8 mouse cellular contexts compared by ENCODE assay signal in genomic region chr17:47925340-47925926, GRCm38 (mm10). TPM values are rescaled to one million over a fixed set of nuclear protein-coding genes. Genes with fewer than 3 reads are reported as not detected.
DNase-seq lines count a peak whose midpoint lies in the region; ATAC-seq lines count a peak whose summit lies in the region.

No protein-coding gene starts in this region.

- H3K4me1 ChIP-seq in forebrain, embryonic 15.5 days, result peaks cover 43% of the 10 kb centered on the region
- H3K4me1 ChIP-seq in liver, embryonic 15.5 days (replicated peaks), result peaks cover 40% of the 10 kb centered on the region

- H3K4me2 ChIP-seq in forebrain, embryonic 15.5 days (replicated peaks), result peak overlapping the region; percentile 79
- H3K4me2 ChIP-seq in liver, embryonic 15.5 days, result peak overlapping the region; percentile 90

- no peaks in the 10 kb centered on the region for H3K9me3 ChIP-seq in forebrain, embryonic 15.5 days
- H3K9me3 ChIP-seq in liver, embryonic 15.5 days (replicated peaks), result no peaks in the 10 kb centered on the region

- peak overlapping the region; percentile 93 for H3K27ac ChIP-seq in forebrain, embryonic 15.5 days (replicated peaks)
- H3K27ac ChIP-seq in liver, embryonic 15.5 days (replicated peaks), result peak overlapping the region; percentile 66

- H3K36me3 ChIP-seq in forebrain, embryonic 15.5 days, result no peaks in the 10 kb centered on the region
- H3K36me3 ChIP-seq in liver, embryonic 15.5 days (replicated peaks), result no peaks in the 10 kb centered on the region

- H3K27me3 ChIP-seq in forebrain, embryonic 15.5 days, result peaks cover 5% of the 10 kb centered on the region; the same call in 1 of the 2 replicates
- H3K27me3 ChIP-seq in liver, embryonic 15.5 days, result peaks cover 47% of the 10 kb centered on the region

- 2% methylated on average over 13 of the region's 13 CpGs for WGBS in forebrain, embryonic 15.5 days
- WGBS in liver, embryonic 15.5 days (ENCODE audit: insufficient replicate concordance), result 4% methylated on average over 13 of the region's 13 CpGs

- H3K4me3 ChIP-seq in forebrain, embryonic 15.5 days, result peak overlapping the region; percentile 76
- H3K4me3 ChIP-seq in liver, embryonic 15.5 days (replicated peaks), result peak overlapping the region; percentile 74

- peak overlapping the region; percentile 69 for H3K9ac ChIP-seq in forebrain, embryonic 15.5 days (replicated peaks)
- peak overlapping the region; percentile 65 for H3K9ac ChIP-seq in liver, embryonic 15.5 days

- DNase-seq in CD4-positive, CD25-positive, alpha-beta regulatory T cell, adult 2 months (ENCODE audit: low read depth, low spot score), result peak; percentile 68
- peak; percentile 11 for DNase-seq in 3T3-L1 (ENCODE audit: low read depth, low spot score)
- DNase-seq in cerebellum, postnatal 36 days, result no peak
- no peak for DNase-seq in layer of hippocampus, adult 8-10 months (ENCODE audit: low spot score in 2 of 2)
- DNase-seq in cerebellum, postnatal 4 days (ENCODE audit: low spot score in 2 of 2), result no peak

- no peak for ATAC-seq in CD4-positive, CD25-positive, alpha-beta regulatory T cell, adult 4 months
- ATAC-seq in forebrain, embryonic 15.5 days (replicated peaks), result no peak; the same call in 1 of the 2 replicates
- ATAC-seq in liver, embryonic 15.5 days (ENCODE audit: insufficient read depth), result no peak

RNA-seq across cellular contexts. Expression of gene Foxp4, which starts 1.0 kb away (rescaled TPM):
- polyA plus RNA-seq in CD4-positive, CD25-positive, alpha-beta regulatory T cell, adult 4 months (2017; shearing (Covaris generic)), result 1 to 10 TPM; 2.1 to 4.4 TPM
- 33.2 and 37.3 TPM in 2 replicates for polyA plus RNA-seq in forebrain, embryonic 15.5 days (2015; fragmentation: Nextera tagmentation; extraction: Ambion mirVana)
- polyA plus RNA-seq in liver, embryonic 15.5 days (2015; fragmentation: Nextera tagmentation; extraction: Ambion mirVana), result 4.6 and 4.8 TPM in 2 replicates
- total RNA-seq in layer of hippocampus, adult 8-10 months (2022), result 10 to 100 TPM; 44.5 to 52.4 (median 49.1) TPM

Comparison
In these comparisons a context has a peak if more than half of its experiments do, and no peak if none do; other contexts are left out.
1. DNase-seq: peak in CD4-positive, CD25-positive, alpha-beta regulatory T cell, adult 2 months (single experiment) and 3T3-L1 (single experiment); none in cerebellum, postnatal 36 days (0 of 2), layer of hippocampus, adult 8-10 months (0 of 2) and cerebellum, postnatal 4 days (0 of 2).